Comparison of ENCODE assay signal across 12 mouse cellular contexts in the genomic region with DNA sequence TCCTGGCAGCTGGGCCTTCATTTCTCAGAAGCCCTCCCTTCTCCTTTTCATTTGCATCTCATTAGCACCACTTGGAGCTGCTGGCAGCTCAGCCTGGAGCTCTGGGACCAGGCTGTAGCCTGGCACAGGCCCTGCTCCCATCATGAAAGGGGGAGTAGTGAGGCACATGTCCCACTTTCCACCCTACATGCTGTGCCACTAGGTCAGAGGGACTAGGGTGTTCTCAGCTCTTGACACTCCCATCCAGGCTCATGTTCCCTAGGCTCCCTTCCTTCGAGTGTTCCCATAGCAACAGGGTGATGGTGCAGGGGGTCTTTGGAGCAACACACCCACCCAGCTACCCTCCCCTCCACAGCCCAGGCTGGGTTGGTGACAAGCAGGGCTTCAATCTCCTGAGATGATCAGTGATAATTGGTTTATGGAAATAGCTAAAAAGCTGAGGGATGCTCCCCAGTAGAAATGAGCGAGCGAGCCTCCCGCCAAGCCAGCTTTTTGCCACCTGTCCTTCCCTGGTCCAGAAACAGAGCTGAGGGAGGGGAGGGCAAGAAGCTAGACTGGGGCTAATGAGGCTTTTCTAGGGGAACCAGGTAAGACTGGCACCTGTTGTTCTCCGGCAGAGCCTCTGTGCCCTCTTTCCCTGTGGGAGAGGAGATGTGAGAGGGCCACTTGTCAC. TPM values are rescaled to one million over a fixed set of nuclear protein-coding genes. Genes with fewer than 3 reads are reported as not detected.
DNase-seq lines count a peak whose midpoint lies in the region; ATAC-seq lines count a peak whose summit lies in the region.
"Had no signal": no experiment of that assay in that cellular context is flagged by ENCODE, and none has a peak within 500 bp of the region (broad histone marks: within the 10 kb centered on the region; RNA-seq: fewer than 3 reads in every experiment).

No protein-coding gene starts in this region.

- H3K9ac ChIP-seq in midbrain, embryonic 14.5 days (replicated peaks; ENCODE audit: low read length) = no peak overlapping the region

- H3K36me3 ChIP-seq in hindbrain, embryonic 10.5 days = no peaks in the 10 kb centered on the region
- no peaks in the 10 kb centered on the region for H3K36me3 ChIP-seq in midbrain, embryonic 14.5 days (ENCODE audit: control insufficient read depth, insufficient read depth, low read length)

- no peak overlapping the region for H3K4me3 ChIP-seq in hindbrain, embryonic 10.5 days
- no peak overlapping the region for H3K4me3 ChIP-seq in midbrain, embryonic 14.5 days (replicated peaks; ENCODE audit: low read depth, low read length)
- H3K4me3 ChIP-seq: left cerebral cortex, adult 2 months had no signal

- intact Hi-C loops in heart, postnatal 14 days (cut with DNase I) = no loop called here

- H3K9me3 ChIP-seq in hindbrain, embryonic 10.5 days = no peaks in the 10 kb centered on the region
- H3K9me3 ChIP-seq in midbrain, embryonic 14.5 days (ENCODE audit: control insufficient read depth, low read length) = no peaks in the 10 kb centered on the region

- peaks cover 42% of the 10 kb centered on the region for H3K4me1 ChIP-seq in hindbrain, embryonic 10.5 days (replicated peaks)
- peaks cover 20% of the 10 kb centered on the region for H3K4me1 ChIP-seq in midbrain, embryonic 14.5 days (ENCODE audit: control insufficient read depth, insufficient read depth, low read length)

- DNase-seq in layer of hippocampus, adult 18-20 months (ENCODE audit: low spot score in 2 of 2) = peak; percentile 64 to 80
- no peak for DNase-seq in layer of hippocampus, postnatal 25 days (ENCODE audit: extremely low spot score in 1 of 2, low spot score in 1 of 2)
- DNase-seq in cerebellum, adult 8-10 months = peak; percentile 49
- DNase-seq in hindbrain, embryonic 10.5 days (ENCODE audit: low spot score) = no peak
- peak; percentile 72 for DNase-seq in midbrain, embryonic 14.5 days
- DNase-seq in embryo, embryonic 9.5 days (ENCODE audit: extremely low spot score) = no peak
- DNase-seq in adrenal gland, adult 2 months = no peak
- no peak for DNase-seq in heart, postnatal 14 days
- DNase-seq: lung, postnatal 4 days had no signal

- H3K4me2 ChIP-seq in midbrain, embryonic 14.5 days (ENCODE audit: low read length) = no peak overlapping the region
- H3K4me2 ChIP-seq: heart, embryonic 11.5 days had no signal

- 68% methylated on average over 5 of the region's 5 CpGs for WGBS in hindbrain, embryonic 10.5 days
- WGBS in midbrain, embryonic 14.5 days = 47% methylated on average over 5 of the region's 5 CpGs

- peak overlapping the region; percentile 42 for H3K27ac ChIP-seq in hindbrain, embryonic 10.5 days
- H3K27ac ChIP-seq in midbrain, embryonic 14.5 days (replicated peaks; ENCODE audit: low read depth, low read length) = peak overlapping the region; percentile 75
- H3K27ac ChIP-seq: left cerebral cortex, adult 2 months had no signal

- H3K27me3 ChIP-seq in hindbrain, embryonic 10.5 days (ENCODE audit: insufficient read depth, poor library complexity, severe bottlenecking) = peaks cover 16% of the 10 kb centered on the region
- H3K27me3 ChIP-seq in midbrain, embryonic 14.5 days (ENCODE audit: control insufficient read depth, insufficient read depth, low read length) = no peaks in the 10 kb centered on the region

- ATAC-seq in midbrain, embryonic 14.5 days (ENCODE audit: low FRiP score, low TSS enrichment) = peak; percentile 57; the same call in 1 of the 2 replicates
- ATAC-seq: activated CD4-positive, CD25-positive, alpha-beta regulatory T cell, adult 4 months had no signal

RNA-seq across cellular contexts. Expression of a gene that starts 21.9 kb away (rescaled TPM):
- total RNA-seq in layer of hippocampus, adult 18-20 months (2021) = under 1 TPM; 0.91 to 0.94 TPM
- total RNA-seq in layer of hippocampus, postnatal 25 days (2021) = 1 to 10 TPM in 1 of 2 experiments, under 1 TPM in 1; 0.49 to 2.4 TPM
- polyA plus RNA-seq in hindbrain, embryonic 10.5 days (2016; fragmentation: Nextera tagmentation; extraction: Ambion mirVana) = 0.90 and 0.99 TPM in 2 replicates
- polyA plus RNA-seq in midbrain, embryonic 14.5 days (2014; fragmentation: Nextera tagmentation; extraction: Ambion mirVana) = 0.09 and 0.54 TPM in 2 replicates
- total RNA-seq in adrenal gland, adult 2 months (2021) = under 1 TPM; 0.21 to 0.84 TPM
- 0.18 and 0.34 TPM in 2 replicates for polyA plus RNA-seq in adrenal gland, adult 2 months (2012; rRNA removed)
- total RNA-seq in heart, postnatal 14 days (2021) = under 1 TPM in 1 of 2 experiments, not detected in 1; 0.53 TPM
- polyA plus RNA-seq: activated CD4-positive, CD25-positive, alpha-beta regulatory T cell, adult 4 months; heart, embryonic 11.5 days had no signal

RNA-seq across cellular contexts. Expression of a gene that starts 33.2 kb away (rescaled TPM):
- 10 to 100 TPM; 18.2 to 18.4 TPM for total RNA-seq in layer of hippocampus, adult 18-20 months (2021)
- 10 to 100 TPM in 1 of 2 experiments, 1 to 10 TPM in 1; 9.3 to 12.9 TPM for total RNA-seq in layer of hippocampus, postnatal 25 days (2021)
- polyA plus RNA-seq in hindbrain, embryonic 10.5 days (2016; fragmentation: Nextera tagmentation; extraction: Ambion mirVana) = 11.2 and 15.8 TPM in 2 replicates
- 2.3 and 10.1 TPM in 2 replicates for polyA plus RNA-seq in midbrain, embryonic 14.5 days (2014; fragmentation: Nextera tagmentation; extraction: Ambion mirVana)
- total RNA-seq in adrenal gland, adult 2 months (2021) = 1 to 10 TPM; 1.5 to 1.8 TPM
- polyA plus RNA-seq in adrenal gland, adult 2 months (2012; rRNA removed) = 2.0 and 2.6 TPM in 2 replicates
- total RNA-seq in heart, postnatal 14 days (2021) = under 1 TPM; 0.32 to 0.76 TPM

Comparison
In these comparisons a context has a peak if more than half of its experiments do, and no peak if none do; other contexts are left out.
1. DNase-seq: peak in layer of hippocampus, adult 18-20 months (2 of 2), cerebellum, adult 8-10 months (single experiment) and midbrain, embryonic 14.5 days (single experiment); none in layer of hippocampus, postnatal 25 days (0 of 2), hindbrain, embryonic 10.5 days (single experiment), embryo, embryonic 9.5 days (single experiment), adrenal gland, adult 2 months (single experiment) and heart, postnatal 14 days (0 of 2).